Mouse (Mus musculus) heart, adult 2 months (tissue): Measurements from ENCODE around the gene Ryr1.

ENCODE experiments used
- CTCF ChIP-seq: fragments of 200-600 bp; IDR thresholded peaks from 2 replicates; pipeline ENCODE4 v1.8.1; 2022; ENCODE audit warnings: antibody characterized with exemption, mild to moderate bottlenecking, moderate library complexity
- POLR2A ChIP-seq: fragments of 200-500 bp; IDR thresholded peaks from 2 replicates; pipeline ENCODE4 v1.6.1; 2011; ENCODE audit warnings: mild to moderate bottlenecking, low read depth, low read length, control low read depth; ENCODE audit not compliant: insufficient read depth

DNA sequence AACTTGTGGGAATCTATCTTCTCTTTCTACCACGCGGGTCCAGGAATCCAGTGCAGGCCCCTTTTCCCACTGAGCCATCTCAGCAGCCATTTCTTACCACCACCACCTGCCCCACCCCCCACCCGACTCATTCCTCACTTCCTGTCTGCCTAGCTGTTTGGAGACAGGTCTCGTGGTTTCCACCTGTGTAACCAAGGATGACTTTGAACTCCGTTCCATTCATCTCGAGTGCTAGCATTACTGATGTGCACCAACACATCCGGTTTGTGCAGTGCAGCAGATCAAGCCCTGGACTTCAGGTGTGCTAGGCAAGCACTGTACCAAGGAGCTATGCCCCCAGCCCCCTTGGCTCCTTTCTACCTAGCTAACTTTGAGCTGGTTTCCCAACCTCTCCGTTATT is 16.4 kb upstream of the Ryr1 start:
- TF ChIP-seq POLR2A (no peak), CTCF (no peak)
